Mouse (Mus musculus): Measurements from ENCODE around the gene Atp13a2. TPM values are rescaled to one million over a fixed set of nuclear protein-coding genes. Genes with fewer than 3 reads are reported as not detected.
A peak's percentile ranks its signal among the peaks of the same experiment; 100 is the strongest.

The Atp13a2 gene
- total RNA-seq, 2 experiments from 2014 or later, result 20.0 to 23.7 TPM

DNA sequence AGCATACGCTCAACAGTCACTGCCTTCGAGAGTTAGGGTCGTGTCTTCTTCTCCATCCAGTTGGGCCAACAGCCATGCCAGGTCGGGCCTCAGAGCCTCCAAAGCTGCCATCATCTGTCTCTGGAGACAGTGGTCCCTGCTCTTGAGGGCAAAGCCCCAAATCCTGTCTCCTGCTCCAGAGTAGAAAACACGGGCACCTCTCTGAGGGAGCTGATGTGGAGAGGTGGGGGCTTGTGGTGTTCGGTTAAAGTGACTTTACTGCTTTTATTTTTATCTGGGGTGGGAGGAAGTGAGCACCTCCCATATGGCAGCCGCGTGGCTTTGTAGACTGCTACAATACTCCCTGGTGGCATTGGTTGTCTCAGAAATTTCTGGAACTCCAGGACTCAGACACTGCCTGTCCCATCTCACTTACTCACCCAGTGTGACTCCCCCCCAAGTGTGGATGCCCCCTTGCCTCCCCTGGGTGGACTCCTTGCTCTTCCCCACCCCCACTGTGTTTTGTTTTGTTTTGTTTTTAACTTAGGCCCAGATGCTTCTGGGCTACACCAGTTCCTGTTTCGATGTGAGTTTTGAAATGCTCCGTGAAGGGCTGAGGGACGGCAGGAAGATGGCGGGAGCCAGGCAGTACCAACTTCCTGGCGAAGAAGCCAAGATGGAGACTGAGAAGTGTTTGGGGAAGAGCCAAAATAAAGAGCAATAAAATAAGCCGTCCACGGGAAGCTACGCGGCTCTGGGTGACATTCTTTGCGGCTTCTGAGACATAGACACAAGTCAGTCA, 34.6 kb upstream of the Atp13a2 start:
- intact Hi-C loops (cut with DNase I), result no loop called here
- no peak for TF ChIP-seq CTCF (IDR thresholded peaks at IDR 0.05)
- peak overlapping the region; percentile 31; the same call in 1 of the 2 replicates for H3K27ac ChIP-seq
- H3K4me3 ChIP-seq, result no peak overlapping the region
- peak; percentile 4 for DNase-seq

GRCm38 (mm10) chr4:140957131-140957702, 29.5 kb upstream of the Atp13a2 start:
- no peak for DNase-seq
- intact Hi-C loops (cut with DNase I), result loop anchor here (2.0 to 5.0 kb wide), 4 partner anchors 28 to 195 kb away; no protein-coding TSS in a partner anchor
- Histone ChIP-seq H3K4me3 (peak overlapping the region; percentile 73), H3K27ac (peak overlapping the region; percentile 99)
- no peak for TF ChIP-seq CTCF (IDR thresholded peaks at IDR 0.05)

- Histone ChIP-seq H3K4me3 (peak overlapping the region; percentile 73), H3K27ac (peak overlapping the region; percentile 99)
- TF ChIP-seq CTCF (IDR thresholded peaks at IDR 0.05), result no peak; the same call in 1 of the 2 replicates
- DNase-seq, result peak; percentile 79
- intact Hi-C loops (cut with DNase I), result loop anchor here (2.0 to 5.0 kb wide), 5 partner anchors 29 to 195 kb away; no protein-coding TSS in a partner anchor
Measured at GRCm38 (mm10) chr4:140957725-140958124, 28.9 kb upstream of the Atp13a2 start.

DNA sequence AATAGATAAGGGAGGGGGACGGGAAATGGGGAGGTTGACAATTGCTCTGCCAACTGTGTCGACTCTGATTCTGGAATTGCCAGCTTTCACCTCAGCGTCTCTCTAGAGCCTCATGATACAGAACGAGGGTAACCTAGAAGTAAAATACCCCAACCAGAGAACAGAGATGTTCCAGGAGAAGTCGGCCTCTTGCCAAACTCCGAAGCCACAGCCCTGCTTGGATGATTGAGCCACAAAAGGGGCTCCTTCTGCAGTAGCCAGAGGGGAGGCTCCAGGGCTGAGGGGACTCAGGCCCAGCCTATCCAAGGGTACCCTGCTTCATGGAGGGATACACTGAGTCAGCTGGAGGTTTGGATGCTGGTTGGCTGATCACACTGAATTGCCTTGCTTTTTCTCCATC, 28.4 kb upstream of the Atp13a2 start:
- Histone ChIP-seq H3K27ac (peak overlapping the region; percentile 99), H3K4me3 (no peak overlapping the region; the same call in none of the 2 replicates)
- no peak for TF ChIP-seq CTCF (IDR thresholded peaks at IDR 0.05)
- DNase-seq, result no peak
- intact Hi-C loops (cut with DNase I), result loop anchor here (2.0 to 5.0 kb wide), 3 partner anchors 56 to 196 kb away; no protein-coding TSS in a partner anchor

DNA sequence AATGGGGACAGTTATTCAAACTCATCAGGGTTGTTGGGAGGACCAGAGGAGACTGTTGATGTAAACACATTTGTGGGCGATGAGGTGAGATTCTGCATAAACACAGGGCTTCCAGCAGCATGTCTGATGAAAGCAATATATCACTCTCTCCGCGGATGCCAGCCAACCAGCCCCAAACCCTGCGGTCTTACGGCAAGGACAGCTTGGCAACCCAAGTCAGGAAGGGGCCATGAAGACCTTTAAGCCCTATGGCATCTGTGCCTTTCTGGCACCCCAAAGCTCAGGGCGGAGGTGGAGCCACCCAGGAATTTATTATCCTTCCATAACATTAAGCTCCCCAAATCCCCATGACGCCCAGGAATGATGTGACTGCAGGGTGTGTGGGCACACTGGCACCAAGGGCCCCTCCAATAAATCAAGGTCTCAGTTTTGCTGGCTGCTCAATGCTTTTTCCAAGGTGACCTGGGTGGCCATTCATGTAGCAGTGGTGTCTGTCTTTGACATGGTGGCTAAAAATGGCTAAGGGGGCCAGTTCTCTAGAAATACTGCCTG, 27.5 kb upstream of the Atp13a2 start:
- Histone ChIP-seq H3K27ac (peak overlapping the region; percentile 99), H3K4me3 (no peak overlapping the region)
- DNase-seq, result peak; percentile 53
- TF ChIP-seq CTCF (IDR thresholded peaks at IDR 0.05), result no peak
- intact Hi-C loops (cut with DNase I), result loop anchor here (2.0 to 5.0 kb wide), 3 partner anchors 56 to 197 kb away; no protein-coding TSS in a partner anchor

DNA sequence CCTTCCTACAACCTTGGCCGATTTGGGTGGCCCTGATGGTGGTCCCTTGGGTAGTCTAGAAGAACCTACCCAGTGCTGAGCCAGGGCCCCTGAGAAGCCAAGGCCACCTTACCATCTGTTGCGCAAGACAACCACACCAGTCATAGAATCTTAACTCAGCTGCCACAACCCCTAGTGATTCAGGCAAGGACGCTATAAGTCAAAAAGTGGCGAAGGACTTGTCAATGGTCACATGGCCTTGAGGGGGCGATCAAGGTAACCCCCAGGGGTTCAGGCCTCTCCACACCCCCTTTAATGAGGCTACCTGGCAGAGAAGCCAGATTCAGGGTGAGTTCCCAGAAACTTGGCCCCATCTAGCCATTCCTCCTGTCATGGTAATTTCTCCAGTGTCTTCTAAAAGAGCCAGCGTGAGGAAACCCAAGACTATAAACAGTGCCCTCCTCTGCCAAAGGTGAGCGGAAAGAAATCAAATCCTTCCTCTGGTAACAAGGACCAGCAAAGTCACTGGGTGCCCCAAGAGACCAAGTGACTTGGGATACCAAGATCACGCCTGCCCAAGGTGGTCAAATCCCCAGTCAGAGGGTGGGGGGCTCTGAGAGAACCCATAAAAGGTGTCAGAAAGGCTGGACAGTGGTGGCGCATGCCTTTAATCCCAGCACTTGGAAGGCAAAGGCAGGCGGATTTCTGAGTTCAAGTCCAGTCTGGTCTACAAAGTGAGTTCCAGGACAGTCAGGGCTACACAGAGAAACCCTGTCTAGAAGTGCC, 26.8 kb upstream of the Atp13a2 start:
- intact Hi-C loops (cut with DNase I), result loop anchor here (2.0 to 5.0 kb wide), 3 partner anchors 57 to 198 kb away; no protein-coding TSS in a partner anchor
- TF ChIP-seq CTCF (IDR thresholded peaks at IDR 0.05), result no peak
- peak; percentile 48 for DNase-seq
- H3K27ac ChIP-seq, result peak overlapping the region; percentile 99
- H3K4me3 ChIP-seq, result peak overlapping the region; percentile 85

- Histone ChIP-seq H3K4me3 (peak within 1 kb of the TSS; percentile 85), H3K27ac (peak within 1 kb of the TSS; percentile 99)
- peak; percentile 99 for DNase-seq
- intact Hi-C loops (cut with DNase I), result no loop called here
- no peak for TF ChIP-seq CTCF (IDR thresholded peaks at IDR 0.05)
Measured at GRCm38 (mm10) chr4:140960781-140961466, 25.7 kb upstream of the Atp13a2 start, which contains the start of gene Sdhb. TSS of gene Sdhb (plus strand) at chr4:140961203.

- DNase-seq, result no peak
- Histone ChIP-seq H3K27ac (peak overlapping the region; percentile 99), H3K4me3 (peak overlapping the region; percentile 85)
- TF ChIP-seq CTCF (IDR thresholded peaks at IDR 0.05), result no peak
- intact Hi-C loops (cut with DNase I), result no loop called here
Measured at GRCm38 (mm10) chr4:140961467-140962206, 25.0 kb upstream of the Atp13a2 start.

GRCm38 (mm10) chr4:140962207-140962909, 24.3 kb upstream of the Atp13a2 start:
- peak overlapping the region; percentile 99 for H3K27ac ChIP-seq
- peak overlapping the region; percentile 85 for H3K4me3 ChIP-seq
- no peak for DNase-seq
- intact Hi-C loops (cut with DNase I), result no loop called here
- TF ChIP-seq CTCF (IDR thresholded peaks at IDR 0.05), result no peak

- no peak for TF ChIP-seq CTCF (IDR thresholded peaks at IDR 0.05)
- peak overlapping the region; percentile 85 for H3K4me3 ChIP-seq
- intact Hi-C loops (cut with DNase I), result no loop called here
- peak overlapping the region; percentile 99 for H3K27ac ChIP-seq
- DNase-seq, result peak; percentile 70
Measured at GRCm38 (mm10) chr4:140962950-140963349, 23.7 kb upstream of the Atp13a2 start.

Data from gastrocnemius, adult 2 months (tissue).